Mouse (Mus musculus): Measurements from ENCODE around the gene Aig1. TPM values are rescaled to one million over a fixed set of nuclear protein-coding genes. Genes with fewer than 3 reads are reported as not detected.

Aig1 gene
- polyA plus RNA-seq, 1 experiment: 5.7 TPM

GRCm38 (mm10) chr10:13716132-13716531 lies 152.6 kb downstream of the Aig1 start:
- TF ChIP-seq FLI1 (IDR thresholded peaks at IDR 0.05; ENCODE audit: low read length): no peak
- no peak for TF ChIP-seq GATA1 (IDR thresholded peaks at IDR 0.05; ENCODE audit: borderline replicate concordance, low read length)
- H3K36me3 ChIP-seq (replicated peaks; ENCODE audit: low read length): no peaks in the 10 kb centered on the region
- H3K4me1 ChIP-seq: peaks cover 7% of the 10 kb centered on the region; the same call in 1 of the 2 replicates
- H3K4me3 ChIP-seq (replicated peaks): no peak overlapping the region
- H3K9me3 ChIP-seq: peaks cover 3% of the 10 kb centered on the region; the same call in 1 of the 2 replicates
- no peaks in the 10 kb centered on the region for H3K27me3 ChIP-seq (replicated peaks)

GRCm38 (mm10) chr10:13715584-13715983 lies 153.2 kb downstream of the Aig1 start:
- Histone ChIP-seq H3K36me3 (replicated peaks; ENCODE audit: low read length) (no peaks in the 10 kb centered on the region), H3K9me3 (peaks cover 3% of the 10 kb centered on the region; the same call in 1 of the 2 replicates), H3K27me3 (replicated peaks) (no peaks in the 10 kb centered on the region), H3K4me3 (replicated peaks) (no peak overlapping the region), H3K4me1 (peaks cover 7% of the 10 kb centered on the region; the same call in 1 of the 2 replicates)
- TF ChIP-seq GATA1 (IDR thresholded peaks at IDR 0.05; ENCODE audit: borderline replicate concordance, low read length): no peak
- TF ChIP-seq FLI1 (IDR thresholded peaks at IDR 0.05; ENCODE audit: low read length): no peak

GRCm38 (mm10) chr10:13714920-13715293 lies 153.9 kb downstream of the Aig1 start:
- Histone ChIP-seq H3K36me3 (replicated peaks; ENCODE audit: low read length) (no peaks in the 10 kb centered on the region), H3K27me3 (replicated peaks) (no peaks in the 10 kb centered on the region), H3K4me3 (replicated peaks) (no peak overlapping the region), H3K4me1 (peaks cover 7% of the 10 kb centered on the region; the same call in 1 of the 2 replicates), H3K9me3 (peaks cover 3% of the 10 kb centered on the region; the same call in 1 of the 2 replicates)
- TF ChIP-seq FLI1 (IDR thresholded peaks at IDR 0.05; ENCODE audit: low read length) (no peak), GATA1 (IDR thresholded peaks at IDR 0.05; ENCODE audit: borderline replicate concordance, low read length) (no peak)

GRCm38 (mm10) chr10:13714199-13714919 lies 154.4 kb downstream of the Aig1 start:
- Histone ChIP-seq H3K4me1 (peaks cover 7% of the 10 kb centered on the region; the same call in 1 of the 2 replicates), H3K27me3 (replicated peaks) (no peaks in the 10 kb centered on the region), H3K4me3 (replicated peaks) (no peak overlapping the region), H3K36me3 (replicated peaks; ENCODE audit: low read length) (no peaks in the 10 kb centered on the region), H3K9me3 (peaks cover 3% of the 10 kb centered on the region; the same call in 1 of the 2 replicates)
- TF ChIP-seq GATA1 (IDR thresholded peaks at IDR 0.05; ENCODE audit: borderline replicate concordance, low read length) (no peak), FLI1 (IDR thresholded peaks at IDR 0.05; ENCODE audit: low read length) (no peak)

- TF ChIP-seq FLI1 (IDR thresholded peaks at IDR 0.05; ENCODE audit: low read length) (no peak), GATA1 (IDR thresholded peaks at IDR 0.05; ENCODE audit: borderline replicate concordance, low read length) (no peak)
- H3K4me3 ChIP-seq (replicated peaks): no peak overlapping the region
- no peaks in the 10 kb centered on the region for H3K9me3 ChIP-seq
- H3K36me3 ChIP-seq (replicated peaks; ENCODE audit: low read length): no peaks in the 10 kb centered on the region
- H3K4me1 ChIP-seq: peaks cover 7% of the 10 kb centered on the region; the same call in 1 of the 2 replicates
- no peaks in the 10 kb centered on the region for H3K27me3 ChIP-seq (replicated peaks)
These were observed 155.1 kb downstream of the Aig1 start for GRCm38 (mm10) chr10:13713711-13714110.

- Histone ChIP-seq H3K36me3 (replicated peaks; ENCODE audit: low read length) (no peaks in the 10 kb centered on the region), H3K9me3 (no peaks in the 10 kb centered on the region), H3K4me1 (peaks cover 7% of the 10 kb centered on the region; the same call in 1 of the 2 replicates), H3K27me3 (replicated peaks) (no peaks in the 10 kb centered on the region), H3K4me3 (replicated peaks) (no peak overlapping the region)
- TF ChIP-seq GATA1 (IDR thresholded peaks at IDR 0.05; ENCODE audit: borderline replicate concordance, low read length) (no peak), FLI1 (IDR thresholded peaks at IDR 0.05; ENCODE audit: low read length) (no peak)
These were observed 155.7 kb downstream of the Aig1 start for GRCm38 (mm10) chr10:13713116-13713515.

- H3K36me3 ChIP-seq (replicated peaks; ENCODE audit: low read length): no peaks in the 10 kb centered on the region
- no peaks in the 10 kb centered on the region for H3K9me3 ChIP-seq
- TF ChIP-seq GATA1 (IDR thresholded peaks at IDR 0.05; ENCODE audit: borderline replicate concordance, low read length): no peak
- TF ChIP-seq FLI1 (IDR thresholded peaks at IDR 0.05; ENCODE audit: low read length): no peak
These were observed 157.4 kb downstream of the Aig1 start for GRCm38 (mm10) chr10:13711281-13711829.

GRCm38 (mm10) chr10:13705771-13706170 lies 163.0 kb downstream of the Aig1 start:
- TF ChIP-seq GATA1 (IDR thresholded peaks at IDR 0.05; ENCODE audit: borderline replicate concordance, low read length) (no peak), FLI1 (IDR thresholded peaks at IDR 0.05; ENCODE audit: low read length) (no peak)
- H3K4me1 ChIP-seq: no peaks in the 10 kb centered on the region

More at GRCm38 (mm10) chr10:13711281-13711829, 157.4 kb downstream of the Aig1 start:
- H3K4me3 ChIP-seq (replicated peaks): no peak overlapping the region
- no peaks in the 10 kb centered on the region for H3K27me3 ChIP-seq (replicated peaks)
- peaks cover 7% of the 10 kb centered on the region; the same call in 1 of the 2 replicates for H3K4me1 ChIP-seq

GRCm38 (mm10) chr10:13702688-13703087 lies 166.1 kb downstream of the Aig1 start:
- no peak for TF ChIP-seq GATA1 (IDR thresholded peaks at IDR 0.05; ENCODE audit: borderline replicate concordance, low read length)
- TF ChIP-seq FLI1 (IDR thresholded peaks at IDR 0.05; ENCODE audit: low read length): no peak
- Histone ChIP-seq H3K9me3 (no peaks in the 10 kb centered on the region), H3K4me1 (no peaks in the 10 kb centered on the region), H3K4me3 (replicated peaks) (no peak overlapping the region), H3K27me3 (replicated peaks) (no peaks in the 10 kb centered on the region), H3K36me3 (replicated peaks; ENCODE audit: low read length) (no peaks in the 10 kb centered on the region)

More at GRCm38 (mm10) chr10:13705771-13706170, 163.0 kb downstream of the Aig1 start:
- no peaks in the 10 kb centered on the region for H3K27me3 ChIP-seq (replicated peaks)
- no peaks in the 10 kb centered on the region for H3K9me3 ChIP-seq
- no peak overlapping the region for H3K4me3 ChIP-seq (replicated peaks)
- no peaks in the 10 kb centered on the region for H3K36me3 ChIP-seq (replicated peaks; ENCODE audit: low read length)

GRCm38 (mm10) chr10:13702043-13702442 lies 166.7 kb downstream of the Aig1 start:
- no peaks in the 10 kb centered on the region for H3K36me3 ChIP-seq (replicated peaks; ENCODE audit: low read length)
- no peaks in the 10 kb centered on the region for H3K9me3 ChIP-seq
- H3K4me3 ChIP-seq (replicated peaks): no peak overlapping the region
- no peaks in the 10 kb centered on the region for H3K27me3 ChIP-seq (replicated peaks)
- TF ChIP-seq GATA1 (IDR thresholded peaks at IDR 0.05; ENCODE audit: borderline replicate concordance, low read length) (no peak), FLI1 (IDR thresholded peaks at IDR 0.05; ENCODE audit: low read length) (no peak)
- H3K4me1 ChIP-seq: no peaks in the 10 kb centered on the region; the same call in 1 of the 2 replicates
